Mouse (Mus musculus): ENCODE results near the gene Nectin1. TPM values are rescaled to one million over a fixed set of nuclear protein-coding genes. Genes with fewer than 3 reads are reported as not detected.

Nectin1 gene
- polyA plus RNA-seq, 1 experiment from 2014 or later: 3.9 TPM

DNA sequence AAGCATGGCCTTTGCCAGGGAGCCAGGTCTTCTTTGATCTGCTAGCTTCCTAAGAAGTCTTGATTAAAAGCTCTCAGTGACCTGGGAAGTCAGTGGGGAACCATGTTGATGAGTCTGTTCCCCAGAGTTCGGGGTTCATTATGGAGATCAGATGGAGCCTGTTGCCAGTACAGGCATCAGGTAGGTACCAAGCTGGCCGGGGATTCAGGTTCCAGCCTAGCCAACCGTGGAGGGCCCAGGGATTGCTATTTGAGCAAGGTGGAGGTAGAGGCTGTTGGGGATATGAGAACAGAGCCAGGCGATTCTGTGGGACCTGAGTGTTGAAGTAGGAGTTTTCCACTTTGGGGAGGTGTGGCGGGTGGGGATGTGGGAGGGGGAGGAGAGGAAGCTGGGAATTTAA, 30.6 kb downstream of the Nectin1 start:
- Histone ChIP-seq H3K27me3 (ENCODE audit: insufficient read depth, poor library complexity, severe bottlenecking) (no peaks in the 10 kb centered on the region), H3K27ac (no peak overlapping the region), H3K9me3 (no peaks in the 10 kb centered on the region), H3K4me3 (no peak overlapping the region), H3K36me3 (no peaks in the 10 kb centered on the region), H3K4me1 (peaks cover 77% of the 10 kb centered on the region)
- 77% methylated on average over 5 of the region's 5 CpGs for WGBS
- no peak for DNase-seq (ENCODE audit: low spot score)

DNA sequence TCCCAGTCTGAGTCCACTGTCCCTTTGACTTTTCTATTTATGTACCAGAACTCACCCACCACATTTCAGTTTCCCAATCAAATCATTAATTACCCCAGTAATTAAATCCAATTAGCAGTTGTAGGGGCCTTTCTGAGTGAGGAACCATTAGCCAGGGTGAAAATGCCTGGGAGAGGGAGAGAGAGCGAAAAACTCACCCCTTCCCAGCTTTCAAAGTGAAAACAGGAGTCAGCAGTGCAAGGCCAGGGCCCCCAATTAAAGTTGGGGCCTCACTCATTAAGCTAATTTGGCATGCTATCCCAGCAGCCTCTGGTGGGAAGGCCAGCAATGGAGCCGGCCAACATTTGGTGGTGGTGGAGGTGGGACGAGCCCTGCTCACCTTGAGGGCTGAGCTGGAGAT, 32.4 kb downstream of the Nectin1 start:
- Histone ChIP-seq H3K36me3 (no peaks in the 10 kb centered on the region), H3K4me1 (peaks cover 70% of the 10 kb centered on the region), H3K9me3 (no peaks in the 10 kb centered on the region), H3K4me3 (no peak overlapping the region), H3K27me3 (ENCODE audit: insufficient read depth, poor library complexity, severe bottlenecking) (no peaks in the 10 kb centered on the region), H3K27ac (no peak overlapping the region)
- DNase-seq (ENCODE audit: low spot score): no peak
- WGBS: 69% methylated on average over 3 of the region's 3 CpGs

DNA sequence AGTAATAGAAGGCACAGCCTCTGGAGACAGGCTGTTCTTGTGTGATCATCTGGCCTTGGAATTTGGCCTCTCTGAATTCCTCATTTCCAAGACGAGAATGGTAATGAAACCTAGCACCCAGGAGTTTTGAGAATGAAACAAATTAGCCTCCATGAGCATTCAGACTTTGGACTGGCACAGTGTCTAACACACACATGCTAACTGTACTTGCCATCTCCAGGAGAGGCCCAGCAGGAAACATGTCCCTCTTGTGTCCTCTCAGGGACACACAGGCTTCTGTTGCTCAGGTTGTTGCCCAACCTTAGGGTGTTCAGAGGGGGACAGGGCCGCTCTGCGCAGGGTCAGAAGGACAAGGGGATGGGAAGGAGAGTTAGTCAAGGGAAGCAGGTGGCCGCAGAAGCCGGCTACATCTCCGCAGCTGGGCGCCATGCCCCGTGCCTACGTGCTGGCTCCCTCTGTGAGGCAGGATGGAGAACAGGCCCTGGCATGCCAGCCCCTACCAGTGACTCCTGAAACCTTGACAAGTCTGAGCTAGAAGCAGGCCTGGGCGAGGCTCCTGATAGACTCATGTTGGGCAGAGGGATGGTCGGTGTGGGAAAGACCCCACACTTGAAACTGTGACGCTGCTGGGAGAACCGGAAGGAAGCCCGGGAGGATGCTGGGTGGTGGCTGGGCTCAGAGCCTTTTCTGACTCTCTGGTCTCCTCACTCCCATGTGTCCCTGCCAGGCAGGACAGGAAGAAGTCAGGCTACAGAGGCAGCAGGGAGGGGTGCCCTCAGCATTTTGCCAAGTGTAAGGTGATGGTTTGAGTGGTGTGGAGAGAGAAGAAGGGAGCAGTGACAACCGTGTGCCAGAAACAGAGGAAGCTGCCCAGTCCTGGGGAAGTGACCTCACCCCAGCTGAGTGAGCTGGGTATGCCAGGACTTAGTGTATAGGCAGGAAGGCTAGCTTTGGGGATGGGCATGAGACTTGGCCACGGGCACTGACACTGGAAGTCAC, 33.9 kb downstream of the Nectin1 start:
- DNase-seq (ENCODE audit: low spot score): no peak
- no peaks in the 10 kb centered on the region for H3K9me3 ChIP-seq
- no peaks in the 10 kb centered on the region for H3K27me3 ChIP-seq (ENCODE audit: insufficient read depth, poor library complexity, severe bottlenecking)
- no peaks in the 10 kb centered on the region for H3K36me3 ChIP-seq
- H3K27ac ChIP-seq: peak overlapping the region; percentile 66
- peaks cover 74% of the 10 kb centered on the region for H3K4me1 ChIP-seq
- 75% methylated on average over 16 of the region's 16 CpGs for WGBS
- H3K4me3 ChIP-seq: no peak overlapping the region

DNA sequence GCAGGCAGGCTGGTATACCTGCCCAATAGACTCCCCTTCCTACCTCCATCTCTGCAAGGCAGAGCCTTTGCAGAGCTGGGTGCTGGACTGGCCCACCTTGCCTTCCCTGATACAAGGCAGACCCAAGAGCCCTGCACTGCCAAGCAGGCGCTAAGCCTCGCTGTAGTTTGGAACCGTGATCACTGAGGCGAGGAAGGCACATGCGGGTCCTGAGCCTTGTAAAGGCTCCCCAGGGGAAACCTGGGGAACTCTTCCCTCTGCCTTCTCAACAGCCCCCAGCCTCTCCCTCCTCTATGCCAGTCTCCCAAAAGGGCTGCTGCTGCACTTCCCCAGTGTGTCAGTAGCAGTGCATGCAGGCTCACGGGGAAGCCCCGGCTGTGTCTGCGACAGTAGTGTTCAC, 37.1 kb downstream of the Nectin1 start:
- no peak overlapping the region for H3K27ac ChIP-seq
- WGBS: 35% methylated on average over 8 of the region's 8 CpGs

DNA sequence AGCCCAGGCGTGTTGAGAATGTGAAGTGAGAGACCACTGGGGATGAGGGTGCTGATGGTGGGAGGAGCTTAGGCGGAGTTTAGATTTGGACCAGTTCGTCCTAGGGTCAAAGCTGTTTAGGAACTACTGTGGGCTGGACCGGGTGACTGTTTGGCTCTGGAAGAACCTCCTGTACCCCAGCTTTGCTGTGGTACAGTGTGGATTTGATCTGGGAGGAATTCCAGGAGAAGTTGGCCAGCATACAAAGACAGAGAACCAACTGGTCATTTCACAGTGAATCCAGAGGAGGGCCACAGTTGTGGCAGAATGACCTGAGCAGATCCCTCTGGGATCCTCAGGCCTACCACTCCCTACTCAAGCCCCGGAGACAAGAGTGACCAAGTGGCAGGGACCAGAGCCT, 38.6 kb downstream of the Nectin1 start:
- no peaks in the 10 kb centered on the region for H3K27me3 ChIP-seq (ENCODE audit: insufficient read depth, poor library complexity, severe bottlenecking)
- no peaks in the 10 kb centered on the region for H3K9me3 ChIP-seq
- DNase-seq (ENCODE audit: low spot score): no peak
- 47% methylated on average over 5 of the region's 5 CpGs for WGBS
- H3K36me3 ChIP-seq: no peaks in the 10 kb centered on the region
- H3K4me3 ChIP-seq: no peak overlapping the region
- peaks cover 74% of the 10 kb centered on the region for H3K4me1 ChIP-seq
- 0 out of 2 replicates have a peak overlapping the region, but pooled peaks have one; percentile 45 for H3K27ac ChIP-seq

More for the DNA sequence above, 37.1 kb downstream of the Nectin1 start:
- Histone ChIP-seq H3K9me3 (no peaks in the 10 kb centered on the region), H3K4me1 (peaks cover 81% of the 10 kb centered on the region), H3K27me3 (ENCODE audit: insufficient read depth, poor library complexity, severe bottlenecking) (no peaks in the 10 kb centered on the region), H3K4me3 (no peak overlapping the region), H3K36me3 (no peaks in the 10 kb centered on the region)
- no peak for DNase-seq (ENCODE audit: low spot score)

DNA sequence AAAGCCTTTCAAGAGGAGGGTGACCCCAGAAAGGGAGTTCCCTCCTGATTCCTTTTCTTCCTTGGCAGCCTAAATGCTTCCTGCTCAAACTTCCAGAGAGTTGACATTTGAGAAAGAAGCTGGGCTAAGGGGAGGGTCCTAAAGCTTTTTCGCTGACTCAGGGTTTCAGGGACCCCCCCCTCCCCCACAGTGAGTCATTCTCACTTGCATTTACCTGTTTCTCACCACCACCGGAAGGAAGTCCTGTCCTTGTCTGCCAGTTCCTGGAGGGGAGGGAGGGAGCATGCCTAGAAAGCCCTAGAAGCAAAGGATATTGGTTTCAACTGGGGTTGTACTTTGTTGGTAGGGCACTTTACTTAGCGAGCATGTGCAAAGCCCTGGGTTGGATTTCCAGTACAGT, 40.2 kb downstream of the Nectin1 start:
- WGBS: 53% methylated on average over 3 of the region's 3 CpGs
- H3K27me3 ChIP-seq (ENCODE audit: insufficient read depth, poor library complexity, severe bottlenecking): no peaks in the 10 kb centered on the region
- H3K4me3 ChIP-seq: no peak overlapping the region
- no peaks in the 10 kb centered on the region for H3K36me3 ChIP-seq
- no peaks in the 10 kb centered on the region for H3K9me3 ChIP-seq
- peak overlapping the region; percentile 42; the same call in 1 of the 2 replicates for H3K27ac ChIP-seq
- no peak for DNase-seq (ENCODE audit: low spot score)
- H3K4me1 ChIP-seq: peaks cover 64% of the 10 kb centered on the region

DNA sequence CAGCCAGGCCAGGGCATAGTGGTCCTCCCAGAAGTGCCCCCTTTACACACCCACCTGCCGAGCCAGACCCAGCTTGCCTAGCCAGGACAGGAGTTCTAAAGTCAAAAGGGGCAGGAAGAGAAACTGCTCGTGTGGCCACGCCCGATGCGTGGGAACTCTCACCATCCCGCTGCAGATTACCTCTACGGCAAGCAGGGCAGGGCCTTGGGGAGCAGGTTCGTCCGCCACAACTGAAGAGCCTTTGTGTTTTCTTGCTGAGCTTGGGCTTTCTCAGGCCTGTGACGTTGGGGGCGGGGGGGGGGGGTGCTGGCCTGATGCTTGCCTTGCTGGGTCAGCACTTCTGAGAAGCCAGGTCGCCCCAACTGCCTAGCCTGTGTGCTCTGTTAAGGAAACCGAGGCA, 41.1 kb downstream of the Nectin1 start:
- DNase-seq (ENCODE audit: low spot score): no peak
- Histone ChIP-seq H3K4me1 (peaks cover 59% of the 10 kb centered on the region), H3K9me3 (no peaks in the 10 kb centered on the region), H3K27ac (peak overlapping the region; percentile 42; the same call in 1 of the 2 replicates), H3K27me3 (ENCODE audit: insufficient read depth, poor library complexity, severe bottlenecking) (no peaks in the 10 kb centered on the region), H3K4me3 (no peak overlapping the region), H3K36me3 (no peaks in the 10 kb centered on the region)
- WGBS: 75% methylated on average over 13 of the region's 13 CpGs

DNA sequence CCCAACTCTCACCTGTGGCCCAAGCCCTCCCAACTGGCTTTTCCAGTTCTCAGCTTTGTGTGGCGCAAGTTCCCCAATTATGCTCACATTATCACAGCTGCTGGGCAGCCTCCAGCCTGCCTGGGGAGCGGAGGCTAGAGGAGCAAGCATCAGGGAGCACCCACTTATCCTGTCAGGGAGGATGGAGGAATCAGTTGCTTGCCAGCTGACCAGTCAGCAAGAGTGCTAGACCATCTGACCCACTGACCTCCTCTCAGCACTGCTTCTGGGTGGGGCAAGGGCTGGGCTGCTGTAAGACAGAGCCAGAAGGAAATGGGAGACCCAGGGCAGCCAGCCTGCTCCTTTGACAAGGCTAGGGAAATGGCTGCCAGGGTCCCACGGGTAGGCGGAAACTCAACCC, 43.8 kb downstream of the Nectin1 start:
- 64% methylated on average over 4 of the region's 4 CpGs for WGBS
- peaks cover 39% of the 10 kb centered on the region for H3K4me1 ChIP-seq
- H3K27me3 ChIP-seq (ENCODE audit: insufficient read depth, poor library complexity, severe bottlenecking): no peaks in the 10 kb centered on the region
- H3K9me3 ChIP-seq: no peaks in the 10 kb centered on the region
- H3K4me3 ChIP-seq: no peak overlapping the region
- H3K27ac ChIP-seq: 0 out of 2 replicates have a peak overlapping the region, but pooled peaks have one; percentile 3
- no peak for DNase-seq (ENCODE audit: low spot score)
- H3K36me3 ChIP-seq: peaks cover 12% of the 10 kb centered on the region; the same call in 1 of the 2 replicates

DNA sequence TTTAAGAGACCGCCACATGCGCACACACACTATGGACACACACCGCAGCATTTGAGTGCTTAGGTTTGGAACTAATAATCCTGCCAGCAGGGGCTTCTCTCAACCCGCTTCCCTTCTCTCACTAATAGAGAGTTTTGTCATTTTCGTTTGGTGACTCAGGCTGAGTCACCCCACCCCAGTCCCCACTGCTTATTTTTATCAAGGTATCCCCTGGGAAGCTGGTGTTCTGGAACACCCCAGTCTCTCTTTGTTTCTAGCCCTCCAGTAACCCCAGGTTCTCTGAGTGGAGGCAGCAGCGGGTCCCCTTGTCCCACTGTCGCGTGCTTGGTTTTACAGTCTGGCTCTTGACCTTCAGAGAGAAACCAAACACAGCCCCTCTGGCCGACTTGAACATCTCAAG, 48.9 kb downstream of the Nectin1 start:
- Histone ChIP-seq H3K36me3 (peaks cover 34% of the 10 kb centered on the region), H3K9me3 (no peaks in the 10 kb centered on the region), H3K27me3 (ENCODE audit: insufficient read depth, poor library complexity, severe bottlenecking) (no peaks in the 10 kb centered on the region), H3K27ac (no peak overlapping the region), H3K4me1 (peaks cover 34% of the 10 kb centered on the region), H3K4me3 (no peak overlapping the region)
- no peak for DNase-seq (ENCODE audit: low spot score)
- WGBS: 84% methylated on average over 9 of the region's 9 CpGs

DNA sequence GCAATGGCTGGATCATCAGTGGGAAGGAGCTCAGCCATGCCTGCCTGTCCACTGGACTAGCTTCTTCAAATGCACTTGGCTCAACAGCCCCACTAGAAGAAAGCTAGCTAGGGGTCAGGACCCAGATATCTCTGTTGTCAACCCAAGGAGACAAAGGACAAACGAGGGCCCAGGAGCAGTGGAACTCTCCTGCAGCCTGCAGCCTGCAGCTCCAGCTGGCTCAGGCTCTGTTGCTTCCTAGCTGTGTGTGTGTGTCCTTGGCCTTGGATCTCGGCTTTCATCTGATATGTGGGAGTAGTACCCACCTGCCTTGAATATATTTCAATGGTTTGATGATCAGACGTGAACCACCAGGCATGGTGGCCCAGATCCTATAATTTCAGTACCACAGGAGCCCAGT, 49.6 kb downstream of the Nectin1 start:
- Histone ChIP-seq H3K27me3 (ENCODE audit: insufficient read depth, poor library complexity, severe bottlenecking) (no peaks in the 10 kb centered on the region), H3K4me1 (peaks cover 33% of the 10 kb centered on the region), H3K4me3 (no peak overlapping the region), H3K27ac (no peak overlapping the region), H3K36me3 (peaks cover 34% of the 10 kb centered on the region), H3K9me3 (no peaks in the 10 kb centered on the region)
- no peak for DNase-seq (ENCODE audit: low spot score)
- WGBS: 60% methylated on average over 3 of the region's 3 CpGs

DNA sequence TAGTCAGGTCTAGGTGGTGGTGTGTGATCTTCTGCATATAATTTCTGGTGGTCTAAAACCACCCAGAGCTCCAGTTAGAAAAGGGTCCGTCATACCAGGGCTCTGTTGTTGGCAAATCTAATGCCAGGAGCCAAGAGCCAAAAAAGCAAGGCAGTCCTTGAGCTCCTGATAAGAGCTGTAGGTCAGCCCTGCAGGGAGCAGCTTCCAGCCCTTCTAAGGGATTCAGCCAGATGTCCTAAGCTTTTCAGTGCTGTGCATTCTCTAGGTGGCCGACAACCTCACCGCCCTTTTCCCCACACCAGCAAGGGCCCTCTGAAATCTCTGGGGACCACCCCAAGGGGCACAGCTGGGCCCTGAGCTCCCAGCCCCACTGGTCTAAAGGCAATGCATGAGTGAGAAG, 52.2 kb downstream of the Nectin1 start:
- H3K27me3 ChIP-seq (ENCODE audit: insufficient read depth, poor library complexity, severe bottlenecking): no peaks in the 10 kb centered on the region
- H3K4me1 ChIP-seq: peaks cover 33% of the 10 kb centered on the region
- H3K27ac ChIP-seq: no peak overlapping the region
- DNase-seq (ENCODE audit: low spot score): no peak
- no peaks in the 10 kb centered on the region for H3K9me3 ChIP-seq
- WGBS: 54% methylated on average over 3 of the region's 3 CpGs
- H3K4me3 ChIP-seq: no peak overlapping the region
- peaks cover 38% of the 10 kb centered on the region for H3K36me3 ChIP-seq

DNA sequence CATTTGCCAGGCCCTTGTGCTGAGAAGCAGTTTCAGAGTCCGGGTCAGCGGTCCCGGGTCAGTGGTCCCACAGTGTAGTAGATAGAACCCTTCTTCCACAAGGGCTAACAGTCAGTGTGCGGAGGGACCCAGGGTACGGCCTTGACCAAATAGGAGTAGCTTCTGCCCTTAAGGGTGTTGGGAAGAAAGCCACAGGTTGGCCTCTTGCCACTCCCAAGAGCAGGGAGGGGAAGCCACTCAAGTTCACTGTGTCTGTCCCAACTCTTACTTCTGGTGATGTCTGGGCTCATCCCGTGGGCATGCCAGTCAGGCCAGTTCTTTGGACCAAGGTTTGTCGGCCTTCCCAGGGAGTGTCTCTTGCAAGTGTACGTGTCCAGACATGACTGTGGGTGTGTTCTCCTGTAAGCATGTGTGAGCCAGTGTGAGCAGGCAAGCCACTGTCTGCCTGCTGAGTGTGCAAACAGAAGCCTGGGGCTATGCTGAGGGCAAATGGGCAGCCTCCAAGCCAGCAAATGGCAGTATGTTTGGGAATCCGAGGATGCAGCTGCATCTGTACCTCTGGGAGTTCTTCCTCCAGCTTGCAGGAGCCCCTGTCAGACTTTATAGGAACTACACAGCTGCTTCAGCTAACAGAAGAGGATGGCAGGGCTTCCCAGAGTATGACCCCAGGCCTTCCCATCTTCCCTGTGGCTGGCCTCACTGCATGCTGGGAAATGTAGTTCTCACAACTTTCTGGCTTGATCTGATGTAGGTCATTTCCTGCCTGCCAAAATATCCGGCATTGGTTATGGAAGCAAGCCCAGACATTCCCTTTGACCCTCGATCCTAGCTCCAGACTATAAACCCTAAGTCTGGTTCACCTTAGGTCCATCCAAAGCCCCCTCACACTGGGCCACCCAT, 53.3 kb downstream of the Nectin1 start:
- Histone ChIP-seq H3K9me3 (no peaks in the 10 kb centered on the region), H3K27ac (no peak overlapping the region), H3K4me3 (no peak overlapping the region), H3K36me3 (peaks cover 28% of the 10 kb centered on the region), H3K4me1 (peaks cover 38% of the 10 kb centered on the region), H3K27me3 (ENCODE audit: insufficient read depth, poor library complexity, severe bottlenecking) (no peaks in the 10 kb centered on the region)
- DNase-seq (ENCODE audit: low spot score): no peak
- WGBS: 74% methylated on average over 11 of the region's 11 CpGs

DNA sequence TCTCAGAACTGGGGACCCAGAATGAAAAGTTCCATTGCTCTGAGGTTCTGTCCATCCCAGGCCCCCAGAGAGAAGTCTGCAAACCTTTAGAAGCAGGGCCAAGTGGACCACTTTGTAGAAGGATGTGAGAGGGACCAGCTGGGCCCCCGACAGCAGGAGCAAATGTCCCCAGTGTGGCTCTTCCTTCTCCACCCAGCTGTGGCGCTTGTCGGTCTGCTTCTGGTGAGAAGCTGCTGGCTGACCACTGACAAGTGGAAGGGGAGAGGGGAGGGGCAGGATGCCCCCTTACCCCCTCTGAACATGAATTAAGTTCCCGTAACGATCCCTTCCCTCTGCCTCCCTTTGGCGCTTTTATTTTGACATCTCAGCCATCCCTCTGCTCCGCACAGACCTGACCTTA, 54.0 kb downstream of the Nectin1 start:
- Histone ChIP-seq H3K36me3 (peaks cover 26% of the 10 kb centered on the region), H3K27ac (no peak overlapping the region), H3K27me3 (ENCODE audit: insufficient read depth, poor library complexity, severe bottlenecking) (no peaks in the 10 kb centered on the region), H3K9me3 (no peaks in the 10 kb centered on the region), H3K4me1 (peaks cover 37% of the 10 kb centered on the region), H3K4me3 (no peak overlapping the region)
- DNase-seq (ENCODE audit: low spot score): no peak
- 62% methylated on average over 7 of the region's 7 CpGs for WGBS

All from heart, embryonic 10.5 days (tissue).